Mouse (Mus musculus) C2C12 (cell line): ENCODE data around the gene Itpr1.

ENCODE experiments used
- CEBPB ChIP-seq: IDR thresholded peaks from one replicate; pipeline ENCODE4 v1.6.1; 2011; ENCODE audit warnings: low read depth, mild to moderate bottlenecking, control low read depth, moderate library complexity
- CTCF ChIP-seq: IDR thresholded peaks from one replicate; pipeline ENCODE4 v1.5.1; 2011; ENCODE audit not compliant: control insufficient read depth, insufficient read depth, insufficient read length
- FOSL1 ChIP-seq: IDR thresholded peaks from one replicate; pipeline ENCODE4 v1.8.0; 2011; ENCODE audit warnings: mild to moderate bottlenecking, low read length; ENCODE audit not compliant: poor library complexity, insufficient read depth, severe bottlenecking
- MAX ChIP-seq: IDR thresholded peaks from one replicate; pipeline ENCODE4 v1.6.1; 2011; ENCODE audit warnings: mild to moderate bottlenecking, control low read depth
- MYOG ChIP-seq: IDR thresholded peaks from one replicate; pipeline ENCODE4 v1.6.1; 2011; ENCODE audit not compliant: control insufficient read depth, insufficient read length; ENCODE audit errors: extremely low read depth
- USF1 ChIP-seq: IDR thresholded peaks from one replicate; pipeline ENCODE4 v1.6.1; 2011; ENCODE audit warnings: low read depth, mild to moderate bottlenecking, control low read depth, moderate library complexity

GRCm38 (mm10) chr6:108535309-108535708 lies 322.4 kb downstream of the Itpr1 start:
- TF ChIP-seq CTCF (no peak), MAX (no peak), USF1 (no peak), FOSL1 (no peak), CEBPB (no peak), MYOG (no peak)
